Mouse (Mus musculus): ENCODE measurements at regions not wholly inside any gene's neighbourhood (a gene's known extent, or its start where the extent isn't known, plus 50 kb on each side); places are given as distances from the start of the nearest gene placed in this dataset.

- TF ChIP-seq POLR2A (IDR thresholded peaks at IDR 0.05; ENCODE audit: insufficient read depth, low read length): no peak
- no peak for TF ChIP-seq CTCF (IDR thresholded peaks at IDR 0.05; ENCODE audit: low read depth, low read length)
Observed at GRCm38 (mm10) chr13:115413721-115414531, 312.2 kb upstream of the Itga1 start.

Data from ES-Bruce4 (cell line).